Mouse (Mus musculus) kidney, postnatal 4 days (tissue): ENCODE results near the gene Wdr83os.
"Not testable (repeated sequence)": the region's sequence is repeated elsewhere in the genome, so short reads cannot be mapped to it uniquely, and the experiment has no call there.

Source experiments
- DNase-seq, 2 experiments: peaks; one replicate each; pipeline ENCODE4 v3.0.0; 2021; ENCODE audit warnings: mixed read lengths in 2 of 2

The Wdr83os gene

GRCm38 (mm10) chr8:85073041-85073612, 7.4 kb upstream of the Wdr83os start:
- DNase-seq = no peak

DNA sequence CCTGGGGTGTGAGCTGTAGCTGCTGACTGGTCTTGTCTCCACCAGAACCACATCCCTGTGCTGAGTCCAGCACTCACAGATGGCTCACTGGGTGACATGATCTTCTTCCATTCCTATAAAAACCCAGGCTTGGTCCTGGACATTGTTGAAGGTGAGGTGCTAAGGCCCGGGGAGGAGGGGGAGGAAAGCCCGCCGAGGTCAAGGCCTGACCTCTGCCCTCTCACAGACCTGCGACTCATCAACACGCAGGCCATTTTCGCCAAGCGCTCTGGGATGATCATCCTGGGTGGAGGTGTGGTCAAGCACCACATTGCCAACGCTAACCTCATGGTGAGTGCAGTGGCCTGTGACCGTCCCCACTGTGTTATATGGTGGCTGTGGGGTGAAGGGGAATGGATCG, 6.4 kb upstream of the Wdr83os start:
- DNase-seq = no peak

GRCm38 (mm10) chr8:85074617-85075016, 5.9 kb upstream of the Wdr83os start:
- DNase-seq = no peak

- peak; percentile 78 to 80 for DNase-seq
These were observed 4.5 kb upstream of the Wdr83os start for GRCm38 (mm10) chr8:85076001-85076400.

- peak; percentile 82 to 88 for DNase-seq
These were observed 3.5 kb upstream of the Wdr83os start for GRCm38 (mm10) chr8:85076993-85077392.

GRCm38 (mm10) chr8:85080214-85080531, 367 bp upstream of the Wdr83os start:
- peak in 1 of 2 experiments; percentile 59 for DNase-seq

DNA sequence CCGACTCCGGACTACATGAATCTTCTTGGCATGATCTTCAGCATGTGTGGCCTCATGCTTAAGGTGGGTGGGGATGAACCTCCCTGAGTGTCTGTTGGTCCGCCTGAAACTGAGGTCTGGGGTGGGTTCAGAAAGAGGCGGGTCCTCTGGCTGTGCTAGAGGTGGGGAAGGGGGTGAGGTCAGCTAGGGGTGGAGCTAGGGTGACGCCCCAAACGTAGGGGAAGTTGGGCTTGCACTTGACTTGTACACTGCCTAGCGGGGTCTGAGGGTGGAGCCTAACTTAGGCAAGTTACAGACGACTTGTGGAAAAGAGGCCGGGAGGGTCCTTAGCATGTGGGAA, 646 bp downstream of the Wdr83os start, which contains the start of gene Wdr83:
Wdr83 (minus strand) TSS at position 91 of the 340 bp plus-strand sequence.
- DNase-seq = peak; percentile 57 to 69

DNA sequence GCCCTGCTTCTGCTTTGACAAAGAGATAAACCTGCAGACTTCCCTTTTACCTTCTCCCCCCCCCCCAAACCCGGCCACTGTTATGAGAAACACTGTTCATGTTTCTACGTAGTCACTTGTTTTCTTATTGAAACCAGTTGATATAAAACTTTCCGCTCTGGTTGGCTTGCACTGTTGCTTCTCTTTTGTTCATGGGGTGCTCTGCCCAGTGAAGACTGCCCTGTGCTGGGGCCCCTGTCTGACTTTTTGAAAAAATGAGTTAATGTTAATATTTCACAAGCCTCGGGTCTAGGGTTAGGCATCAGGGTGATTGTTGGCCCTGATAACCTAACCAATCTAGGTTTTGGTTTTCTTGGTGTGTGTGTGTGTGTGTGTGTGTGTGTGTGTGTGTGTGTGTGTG, 1.6 kb downstream of the Wdr83os start:
- DNase-seq = not testable (repeated sequence)

GRCm38 (mm10) chr8:85083108-85083813, 2.7 kb downstream of the Wdr83os start, which contains the start of gene Man2b1:
Gene Man2b1, plus strand, starts transcription at chr8:85083270.
- DNase-seq = peak; percentile 89 to 93

GRCm38 (mm10) chr8:85084633-85085032, 4.1 kb downstream of the Wdr83os start:
- DNase-seq = no peak

DNA sequence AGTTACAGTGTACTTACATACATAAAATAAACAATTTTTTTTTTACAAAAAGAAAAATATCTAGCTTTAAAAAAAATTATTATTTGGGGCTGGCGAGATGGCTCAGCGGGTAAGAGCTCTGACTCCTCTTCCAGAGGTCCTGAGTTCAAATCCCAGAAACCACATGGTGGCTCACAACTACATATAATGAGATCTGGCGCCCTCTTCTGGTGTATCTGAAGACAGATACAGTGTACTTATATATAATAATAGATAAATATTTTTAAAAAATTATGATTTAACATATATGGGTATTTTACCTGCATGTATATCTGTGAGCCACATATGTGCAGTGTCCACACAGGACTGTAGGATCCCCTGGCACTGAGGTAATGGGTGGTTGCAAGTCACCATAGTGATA, 5.7 kb downstream of the Wdr83os start:
- DNase-seq = no peak

DNA sequence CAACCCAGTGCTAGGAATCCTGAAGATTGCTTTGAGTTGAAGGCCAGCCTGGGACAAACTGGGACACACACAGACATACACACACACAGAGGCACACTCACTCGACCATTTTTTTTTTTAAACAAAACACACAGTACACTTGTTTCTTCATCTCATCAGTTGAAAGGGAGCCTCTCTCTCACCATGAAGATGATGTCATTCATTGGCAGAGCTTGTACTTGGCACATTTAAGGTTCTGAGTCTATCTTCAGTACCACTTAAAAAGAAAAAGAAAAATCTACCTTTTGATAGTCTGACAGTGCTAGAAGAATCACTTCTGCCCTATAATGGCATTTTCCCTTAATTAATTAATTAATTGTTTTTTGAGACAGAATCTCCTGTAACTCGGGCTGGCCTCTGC, 8.2 kb downstream of the Wdr83os start:
- no peak for DNase-seq

DNA sequence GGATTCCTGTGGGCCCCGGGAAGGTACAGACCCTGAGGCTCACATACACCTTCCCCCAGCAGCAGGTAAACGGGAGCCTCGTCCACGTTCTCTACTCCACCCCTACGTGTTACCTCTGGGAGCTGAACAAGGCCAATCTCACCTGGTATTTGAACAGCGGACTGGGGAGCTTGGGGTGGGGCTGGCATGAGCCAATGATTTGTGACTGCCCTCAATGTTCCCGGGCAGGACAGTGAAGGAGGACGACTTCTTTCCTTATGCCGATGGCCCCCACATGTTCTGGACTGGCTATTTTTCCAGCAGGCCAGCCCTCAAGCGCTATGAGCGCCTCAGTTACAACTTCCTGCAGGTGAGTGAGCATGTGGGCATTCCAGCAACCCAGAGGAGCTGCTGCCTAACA, 10.3 kb downstream of the Wdr83os start:
- no peak for DNase-seq

GRCm38 (mm10) chr8:85091526-85092090, 11.1 kb downstream of the Wdr83os start:
- DNase-seq = no peak

DNA sequence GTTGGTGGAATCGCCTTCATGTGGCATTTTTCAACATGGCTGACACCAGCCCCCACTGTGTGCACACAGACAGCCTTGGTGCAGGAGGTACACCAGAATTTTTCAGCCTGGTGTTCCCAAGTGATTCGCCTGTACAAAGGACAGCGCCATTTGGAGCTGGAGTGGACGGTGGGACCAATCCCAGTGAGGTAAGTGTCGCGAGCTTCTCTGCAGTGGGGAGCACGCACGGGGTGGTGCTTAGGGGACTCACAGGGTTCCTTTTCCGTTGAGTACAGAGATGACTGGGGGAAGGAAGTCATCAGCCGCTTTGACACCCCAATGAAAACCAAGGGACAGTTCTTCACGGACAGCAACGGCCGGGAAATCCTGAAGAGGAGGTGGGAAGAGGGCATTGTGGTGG, 14.5 kb downstream of the Wdr83os start:
- no peak for DNase-seq

GRCm38 (mm10) chr8:85095566-85095965, 15.0 kb downstream of the Wdr83os start:
- no peak for DNase-seq

DNA sequence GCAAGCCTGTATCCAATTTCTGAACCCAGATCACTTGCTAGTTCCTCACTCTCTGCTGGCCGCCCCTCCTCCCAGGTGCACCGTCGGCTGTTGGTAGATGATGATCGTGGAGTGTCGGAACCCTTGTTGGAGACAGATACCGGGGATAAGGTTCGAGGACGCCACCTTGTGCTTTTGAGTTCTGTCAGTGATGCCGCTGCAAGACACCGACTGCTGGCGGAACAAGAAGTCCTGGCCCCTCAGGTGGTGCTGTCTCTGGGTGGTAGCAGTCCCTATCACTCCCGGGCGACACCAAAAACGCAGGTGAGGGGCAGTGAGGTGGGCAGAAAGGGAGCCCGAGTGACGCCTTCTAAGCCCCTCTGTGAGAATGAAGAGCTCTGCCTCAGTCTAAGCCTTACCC, 15.7 kb downstream of the Wdr83os start:
- DNase-seq = no peak

- DNase-seq = no peak
These were observed 16.3 kb downstream of the Wdr83os start for GRCm38 (mm10) chr8:85096850-85097249.

GRCm38 (mm10) chr8:85100076-85100665, 19.6 kb downstream of the Wdr83os start:
- DNase-seq = no peak

GRCm38 (mm10) chr8:85113241-85113640, 32.7 kb downstream of the Wdr83os start:
- no peak for DNase-seq

DNA sequence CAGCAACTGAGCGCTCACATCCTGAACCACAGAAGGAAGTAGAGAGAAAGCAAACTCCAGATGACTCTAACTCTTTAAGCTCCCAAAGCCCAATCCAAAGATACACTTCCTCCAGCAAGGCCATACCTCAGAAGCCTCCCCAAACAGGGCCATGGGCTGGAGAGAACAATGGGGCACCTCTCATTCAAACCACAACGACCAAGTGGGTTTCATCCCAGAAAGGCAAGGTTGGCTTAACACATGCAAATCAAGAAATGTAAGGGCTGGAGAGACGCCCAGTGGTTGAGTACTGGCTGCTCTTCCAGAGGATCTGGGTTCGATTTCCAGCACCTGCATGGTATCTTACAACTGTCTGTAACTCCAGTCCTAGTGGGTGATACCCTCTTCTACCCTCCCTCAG, 35.0 kb downstream of the Wdr83os start:
- DNase-seq = no peak

DNA sequence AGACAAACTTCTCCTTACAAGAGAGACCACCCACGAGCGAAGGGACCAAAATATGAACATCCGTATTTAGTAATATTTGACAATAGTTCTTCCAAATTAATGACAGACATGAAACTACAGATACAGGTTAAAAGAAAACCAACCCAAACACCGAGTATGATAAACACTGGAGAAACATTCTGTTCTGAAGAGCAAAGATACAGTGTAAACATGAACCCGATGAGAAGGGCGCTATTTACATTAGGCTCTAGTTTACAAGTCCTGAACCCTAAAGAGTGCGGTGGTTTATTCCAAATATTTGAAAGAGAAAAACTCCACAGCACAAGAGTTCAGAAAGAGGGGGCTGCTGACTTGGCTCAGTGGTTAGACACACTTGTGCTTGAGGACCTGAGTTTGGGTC, 36.4 kb downstream of the Wdr83os start:
- DNase-seq = no peak

GRCm38 (mm10) chr8:85119052-85119981, 38.8 kb downstream of the Wdr83os start:
- DNase-seq = peak; percentile 93 to 94
